ENCODE assay signal across 8 mouse cellular contexts in genomic region chr10:93679191-93680007, GRCm38 (mm10). TPM values are rescaled to one million over a fixed set of nuclear protein-coding genes. Genes with fewer than 3 reads are reported as not detected.
A peak's percentile ranks its signal among the peaks of the same experiment; 100 is the strongest.
DNase-seq lines count a peak whose midpoint lies in the region; ATAC-seq lines count a peak whose summit lies in the region.

No protein-coding gene starts in this region.

- H3K9me3 ChIP-seq in embryonic facial prominence, embryonic 14.5 days (ENCODE audit: control insufficient read depth, low read length), result peaks cover 6% of the 10 kb centered on the region; the same call in 1 of the 2 replicates
- H3K9me3 ChIP-seq in heart, embryonic 15.5 days (replicated peaks), result no peaks in the 10 kb centered on the region
- no peaks in the 10 kb centered on the region for H3K9me3 ChIP-seq in limb, embryonic 10.5 days (replicated peaks)
- no peaks in the 10 kb centered on the region; the same call in 1 of the 2 replicates for H3K9me3 ChIP-seq in midbrain, embryonic 11.5 days (ENCODE audit: control insufficient read depth, low read length)

- peaks cover 9% of the 10 kb centered on the region for H3K4me1 ChIP-seq in embryonic facial prominence, embryonic 14.5 days (ENCODE audit: control insufficient read depth, insufficient read depth, low read length)
- peaks cover 18% of the 10 kb centered on the region for H3K4me1 ChIP-seq in heart, embryonic 15.5 days (replicated peaks)
- H3K4me1 ChIP-seq in limb, embryonic 10.5 days, result peaks cover 13% of the 10 kb centered on the region
- H3K4me1 ChIP-seq in midbrain, embryonic 11.5 days (ENCODE audit: control insufficient read depth, insufficient read depth, low read length), result peaks cover 11% of the 10 kb centered on the region; the same call in 1 of the 2 replicates

- H3K9ac ChIP-seq in embryonic facial prominence, embryonic 14.5 days (ENCODE audit: low read depth, low read length), result peak overlapping the region; percentile 52
- H3K9ac ChIP-seq in heart, embryonic 15.5 days, result peak overlapping the region; percentile 43; the same call in 1 of the 2 replicates
- no peak overlapping the region for H3K9ac ChIP-seq in midbrain, embryonic 11.5 days (ENCODE audit: low read length)

- DNase-seq in adrenal gland, adult (ENCODE audit: inconsistent age in 2 of 2, low spot score in 1 of 2), result peak; percentile 77 to 86
- DNase-seq in embryonic facial prominence, embryonic 14.5 days (ENCODE audit: low spot score), result no peak
- peak; percentile 28 for DNase-seq in limb, embryonic 10.5 days (ENCODE audit: low spot score)
- DNase-seq in midbrain, embryonic 11.5 days (ENCODE audit: low spot score, missing footprints), result no peak
- no peak for DNase-seq in embryo, embryonic 10.5 days (ENCODE audit: low spot score)
- no peak for DNase-seq in cerebellum, postnatal 14 days
- no peak for DNase-seq in left cerebral cortex, adult 18-20 months (ENCODE audit: low spot score in 2 of 2)

- 33% methylated on average over 19 of the region's 19 CpGs for WGBS in embryonic facial prominence, embryonic 14.5 days
- WGBS in heart, embryonic 15.5 days, result 28% methylated on average over 19 of the region's 19 CpGs
- 59% methylated on average over 19 of the region's 19 CpGs for WGBS in limb, embryonic 10.5 days
- WGBS in midbrain, embryonic 11.5 days, result 52% methylated on average over 19 of the region's 19 CpGs

- H3K27ac ChIP-seq in embryonic facial prominence, embryonic 14.5 days (replicated peaks; ENCODE audit: low read depth, low read length), result no peak overlapping the region
- H3K27ac ChIP-seq in heart, embryonic 15.5 days, result peak overlapping the region; percentile 67
- no peak overlapping the region for H3K27ac ChIP-seq in limb, embryonic 10.5 days
- H3K27ac ChIP-seq in midbrain, embryonic 11.5 days (ENCODE audit: low read depth, low read length), result no peak overlapping the region

- no peaks in the 10 kb centered on the region for H3K27me3 ChIP-seq in embryonic facial prominence, embryonic 14.5 days (replicated peaks; ENCODE audit: control insufficient read depth, insufficient read depth, low read length)
- H3K27me3 ChIP-seq in heart, embryonic 15.5 days, result no peaks in the 10 kb centered on the region
- H3K27me3 ChIP-seq in limb, embryonic 10.5 days (ENCODE audit: low read depth, poor library complexity, severe bottlenecking), result no peaks in the 10 kb centered on the region
- no peaks in the 10 kb centered on the region for H3K27me3 ChIP-seq in midbrain, embryonic 11.5 days (ENCODE audit: control insufficient read depth, insufficient read depth, low read length)

- no peak for ATAC-seq in embryonic facial prominence, embryonic 14.5 days (ENCODE audit: low read depth)
- ATAC-seq in heart, embryonic 15.5 days (replicated peaks; ENCODE audit: insufficient number of reproducible peaks, insufficient read depth, low FRiP score, low read depth), result peak; percentile 87
- ATAC-seq in midbrain, embryonic 11.5 days (ENCODE audit: low FRiP score), result peak; percentile 50; the same call in 1 of the 2 replicates

- H3K4me3 ChIP-seq in embryonic facial prominence, embryonic 14.5 days (ENCODE audit: low read depth, low read length), result 0 out of 2 replicates have a peak overlapping the region, but pooled peaks have one; percentile 9
- H3K4me3 ChIP-seq in heart, embryonic 15.5 days, result peak overlapping the region; percentile 28
- H3K4me3 ChIP-seq in limb, embryonic 10.5 days, result 0 out of 2 replicates have a peak overlapping the region, but pooled peaks have one; percentile 10
- no peak overlapping the region for H3K4me3 ChIP-seq in midbrain, embryonic 11.5 days (ENCODE audit: low read depth, low read length)

- peak overlapping the region; percentile 47 for H3K4me2 ChIP-seq in embryonic facial prominence, embryonic 14.5 days (ENCODE audit: low read depth, low read length)
- peak overlapping the region; percentile 60 for H3K4me2 ChIP-seq in heart, embryonic 15.5 days
- 0 out of 2 replicates have a peak overlapping the region, but pooled peaks have one; percentile 10 for H3K4me2 ChIP-seq in midbrain, embryonic 11.5 days

- no peaks in the 10 kb centered on the region for H3K36me3 ChIP-seq in embryonic facial prominence, embryonic 14.5 days (ENCODE audit: control insufficient read depth, insufficient read depth, low read length)
- H3K36me3 ChIP-seq in heart, embryonic 15.5 days, result no peaks in the 10 kb centered on the region; the same call in 1 of the 2 replicates
- H3K36me3 ChIP-seq in limb, embryonic 10.5 days, result peaks cover 3% of the 10 kb centered on the region; the same call in 1 of the 2 replicates
- no peaks in the 10 kb centered on the region for H3K36me3 ChIP-seq in midbrain, embryonic 11.5 days (ENCODE audit: control insufficient read depth, insufficient read depth, low read length)

RNA-seq across cellular contexts. Expression of gene Ntn4, which starts 38.9 kb away (rescaled TPM):
- polyA plus RNA-seq in embryonic facial prominence, embryonic 14.5 days (2014; fragmentation: Nextera tagmentation; extraction: Ambion mirVana), result 0.74 and 1.2 TPM in 2 replicates
- 1.9 and 2.6 TPM in 2 replicates for polyA plus RNA-seq in heart, embryonic 15.5 days (2015; fragmentation: Nextera tagmentation; extraction: Ambion mirVana)
- 0.34 and 0.76 TPM in 2 replicates for polyA plus RNA-seq in limb, embryonic 10.5 days (2016; fragmentation: Nextera tagmentation; extraction: Ambion mirVana)
- 1.8 and 2.6 TPM in 2 replicates for polyA plus RNA-seq in midbrain, embryonic 11.5 days (2014; fragmentation: Nextera tagmentation; extraction: Ambion mirVana)
- 10 to 100 TPM in 1 of 2 experiments, 1 to 10 TPM in 1; 8.9 to 10.6 TPM for total RNA-seq in left cerebral cortex, adult 18-20 months (2021)

Comparison
In these comparisons a context has a peak if more than half of its experiments do, and no peak if none do; other contexts are left out.
1. DNase-seq: peak in adrenal gland, adult (2 of 2) and limb, embryonic 10.5 days (single experiment); none in embryonic facial prominence, embryonic 14.5 days (single experiment), midbrain, embryonic 11.5 days (single experiment), embryo, embryonic 10.5 days (single experiment), cerebellum, postnatal 14 days (0 of 2) and left cerebral cortex, adult 18-20 months (0 of 2).
2. H3K4me2 ChIP-seq: peak in every context shown above with its lines; median percentile 60 in heart, embryonic 15.5 days; 47 in embryonic facial prominence, embryonic 14.5 days; 10 in midbrain, embryonic 11.5 days.